Mouse (Mus musculus) thymus, postnatal 25 days (tissue): ENCODE measurements around the gene Krt79.

Experiments
- DNase-seq: peaks from one replicate; pipeline ENCODE4 v3.0.0; 2022

The Krt79 gene

GRCm38 (mm10) chr15:101929666-101930065 is 10.5 kb downstream of the Krt79 start:
- no peak for DNase-seq

GRCm38 (mm10) chr15:101929087-101929486 is 11.0 kb downstream of the Krt79 start:
- no peak for DNase-seq

- DNase-seq = no peak
These were observed 12.6 kb downstream of the Krt79 start for GRCm38 (mm10) chr15:101927340-101928080.

- no peak for DNase-seq
These were observed 15.1 kb downstream of the Krt79 start for GRCm38 (mm10) chr15:101925041-101925440.

GRCm38 (mm10) chr15:101924635-101925034 is 15.5 kb downstream of the Krt79 start, which contains the start of gene Krt4:
TSS of gene Krt4 (minus strand) at chr15:101924735.
- no peak for DNase-seq

- no peak for DNase-seq
These were observed 17.8 kb downstream of the Krt79 start for GRCm38 (mm10) chr15:101922296-101922695.

GRCm38 (mm10) chr15:101916072-101916471 is 24.1 kb downstream of the Krt79 start:
- no peak for DNase-seq

- no peak for DNase-seq
These were observed 35.3 kb downstream of the Krt79 start for GRCm38 (mm10) chr15:101904849-101905248.

GRCm38 (mm10) chr15:101902171-101903149 is 37.7 kb downstream of the Krt79 start:
- DNase-seq = no peak

- no peak for DNase-seq
These were observed 44.9 kb downstream of the Krt79 start for GRCm38 (mm10) chr15:101895216-101895615.

GRCm38 (mm10) chr15:101892820-101893219 is 47.3 kb downstream of the Krt79 start, which contains the start of gene Krt76:
TSS of gene Krt76 (minus strand) at chr15:101892920.
- DNase-seq = no peak

GRCm38 (mm10) chr15:101879776-101880175 is 60.3 kb downstream of the Krt79 start:
- DNase-seq = no peak
